Mouse (Mus musculus) B cell, adult 67 days (primary cell): ENCODE results near the gene Tbc1d17. TPM values are rescaled to one million over a fixed set of nuclear protein-coding genes. Genes with fewer than 3 reads are reported as not detected.

Source experiments
- total RNA-seq, 2 experiments: library from RNA; stranded (reverse); gene quantifications; 4 replicates each; pipeline ENCODE4 v1.2.4; 2023

Tbc1d17 gene
- total RNA-seq: 100 to 1,000 TPM; 116 to 132 TPM

DNA sequence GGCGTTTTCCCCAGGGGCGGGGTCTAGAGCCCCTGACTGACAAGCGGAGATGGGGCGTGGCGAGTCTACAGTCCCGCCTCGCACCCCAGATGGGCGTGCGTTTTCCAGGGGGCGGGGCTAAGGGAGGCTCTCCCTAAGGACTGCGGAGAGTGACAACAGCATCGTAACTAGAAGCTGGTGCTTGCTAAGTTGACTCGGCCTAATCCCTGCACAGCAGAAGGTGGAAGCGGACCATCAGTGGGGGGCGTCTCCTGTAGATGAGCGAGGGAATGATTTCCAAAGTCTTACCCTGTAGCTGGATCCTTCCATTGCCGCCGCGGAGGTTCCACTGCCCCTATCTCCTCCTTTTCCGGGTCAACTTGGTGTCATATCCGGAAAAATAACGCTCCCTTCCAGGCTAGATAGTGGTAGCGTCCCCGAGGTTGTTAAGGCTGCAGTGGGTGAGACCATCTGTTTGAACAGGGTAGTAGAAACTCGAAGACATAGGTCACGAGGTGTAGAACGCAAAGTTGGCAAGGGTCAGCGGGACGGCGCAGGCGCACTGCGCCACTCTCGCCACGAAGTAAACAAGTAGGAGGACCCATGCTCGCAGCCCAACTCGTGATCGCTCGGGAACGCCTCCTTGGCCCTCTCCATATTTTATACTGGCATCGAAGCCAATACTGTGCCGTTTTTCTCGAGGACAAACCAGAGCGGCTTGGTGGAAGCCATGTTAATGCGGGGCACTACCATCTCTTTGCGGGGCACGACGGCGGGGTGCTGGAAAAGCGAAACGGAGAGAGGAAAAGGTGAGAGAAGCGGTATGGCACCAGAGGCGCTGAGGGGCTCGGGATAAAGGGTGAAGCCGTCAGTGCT, at the start of gene Tbc1d17, which contains the start of gene Akt1s1:
Gene Tbc1d17, minus strand, starts transcription at position 519 of the 855 bp plus-strand sequence.
Gene Akt1s1, plus strand, starts transcription at position 431 of the 855 bp plus-strand sequence.

DNA sequence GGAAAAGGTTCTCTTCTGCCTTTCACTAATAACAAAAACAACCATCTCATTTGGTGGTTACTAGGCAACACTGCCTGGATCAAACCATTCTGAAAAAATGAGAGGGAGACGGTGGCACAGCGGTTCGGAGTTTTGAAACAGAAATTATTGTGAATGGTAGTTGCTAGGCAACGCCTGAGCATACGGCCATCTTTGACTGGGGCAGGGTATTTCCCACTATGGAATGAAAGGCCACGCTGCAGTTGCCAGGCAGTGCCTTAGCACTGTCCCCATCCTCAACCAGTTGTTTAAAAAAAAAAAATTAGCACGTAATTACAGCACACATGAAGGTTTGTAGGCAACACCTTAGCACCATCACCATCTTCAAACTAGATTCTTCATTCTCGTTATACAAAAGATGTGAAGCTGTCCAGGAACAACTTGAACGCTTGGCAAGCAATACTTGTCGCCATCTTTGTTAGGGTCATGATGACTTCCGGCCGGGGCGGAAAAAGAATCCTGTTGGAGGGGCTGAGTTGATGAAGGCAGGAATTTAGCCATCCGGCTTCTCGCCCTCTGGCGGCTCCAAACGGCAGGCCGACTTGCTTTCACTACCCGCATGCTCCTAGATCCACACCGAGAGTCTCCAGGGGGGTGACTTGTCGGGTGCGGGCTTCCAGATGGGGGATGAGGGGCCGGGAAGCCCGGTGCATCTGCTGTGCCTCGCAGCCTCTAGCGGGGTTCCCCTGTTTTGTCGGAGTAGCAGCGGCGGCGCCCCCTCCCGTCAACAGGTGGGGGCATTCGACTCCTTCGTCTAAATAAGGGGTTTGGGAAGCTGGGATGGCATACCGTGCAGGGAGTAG, 46.9 kb upstream of the Tbc1d17 start, which contains the start of gene Fuz:
Gene Fuz, plus strand, starts transcription at position 487 of the 842 bp plus-strand sequence.

DNA sequence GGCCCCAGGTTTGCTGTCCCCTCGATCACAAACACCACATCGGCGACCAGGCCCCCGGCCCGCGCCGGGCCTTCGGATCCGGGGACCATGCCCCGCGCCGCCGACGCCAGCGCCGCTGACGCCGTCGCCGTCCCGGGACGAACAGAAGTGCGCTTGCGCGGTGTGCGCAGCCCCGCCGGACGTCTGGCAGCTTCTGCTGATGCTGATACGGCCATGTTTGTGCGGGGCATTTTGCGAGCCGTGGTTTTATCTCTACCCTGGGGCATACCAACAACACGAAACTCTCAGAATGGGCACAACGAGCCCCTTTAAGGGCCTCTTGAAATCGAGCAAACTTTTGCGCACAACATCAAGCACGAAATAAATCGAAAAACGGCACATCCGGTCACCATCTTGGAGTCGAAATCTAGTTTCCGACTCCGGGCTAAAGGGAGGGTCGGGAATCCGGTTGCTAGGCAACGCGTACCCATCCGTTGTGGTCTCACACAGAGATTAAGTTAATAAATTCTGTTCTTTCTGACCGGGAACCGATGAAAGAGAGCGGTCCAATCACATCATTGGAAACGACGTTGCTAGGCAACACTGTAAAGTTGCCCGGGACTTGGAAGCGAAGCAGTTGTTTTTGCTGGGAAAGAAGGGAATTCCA, 43.5 kb upstream of the Tbc1d17 start, which contains the start of gene Med25:
Gene Med25, minus strand, starts transcription at position 437 of the 646 bp plus-strand sequence.

DNA sequence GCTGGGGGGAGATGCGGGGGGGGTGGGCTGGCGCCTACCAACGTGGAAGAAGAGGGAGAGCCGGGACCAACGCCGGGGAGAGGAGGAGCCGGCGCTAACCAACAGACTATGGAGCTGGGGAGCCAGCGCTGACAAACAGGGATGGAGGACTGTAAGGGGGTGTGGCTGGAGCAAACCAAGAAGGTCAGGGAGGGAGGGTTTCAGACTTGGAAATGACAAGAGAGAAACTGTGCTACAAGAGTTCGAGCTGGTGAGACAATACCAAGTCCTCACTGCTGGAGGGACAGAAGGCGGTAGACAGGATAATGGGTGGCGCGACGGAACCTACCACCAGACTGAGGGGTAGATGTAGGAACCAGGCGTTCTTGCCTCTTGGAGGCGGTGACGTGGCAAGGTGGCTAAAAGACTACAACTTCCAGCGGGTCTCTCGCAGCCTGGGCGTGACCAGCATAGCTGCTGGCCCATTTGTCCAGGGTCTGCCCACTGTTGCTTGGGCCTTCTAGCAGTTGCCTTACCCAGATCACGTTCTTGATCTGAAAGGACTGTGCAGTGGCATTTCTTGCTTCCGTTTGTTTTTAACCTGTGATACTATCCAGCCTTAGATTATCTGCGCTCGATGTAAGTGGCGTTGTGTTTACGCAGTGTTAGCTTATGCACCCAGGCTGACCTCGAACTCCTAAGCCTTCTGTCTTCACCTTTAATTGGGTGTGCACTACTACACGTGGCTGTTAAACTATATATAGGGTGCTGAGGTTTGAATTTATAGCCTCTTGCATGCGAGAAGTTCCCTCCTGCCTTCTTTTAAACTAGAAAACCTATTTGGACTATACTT, 21.0 kb upstream of the Tbc1d17 start, which contains the start of gene Ptov1:
Gene Ptov1, minus strand, starts transcription at position 92 of the 832 bp plus-strand sequence.

DNA sequence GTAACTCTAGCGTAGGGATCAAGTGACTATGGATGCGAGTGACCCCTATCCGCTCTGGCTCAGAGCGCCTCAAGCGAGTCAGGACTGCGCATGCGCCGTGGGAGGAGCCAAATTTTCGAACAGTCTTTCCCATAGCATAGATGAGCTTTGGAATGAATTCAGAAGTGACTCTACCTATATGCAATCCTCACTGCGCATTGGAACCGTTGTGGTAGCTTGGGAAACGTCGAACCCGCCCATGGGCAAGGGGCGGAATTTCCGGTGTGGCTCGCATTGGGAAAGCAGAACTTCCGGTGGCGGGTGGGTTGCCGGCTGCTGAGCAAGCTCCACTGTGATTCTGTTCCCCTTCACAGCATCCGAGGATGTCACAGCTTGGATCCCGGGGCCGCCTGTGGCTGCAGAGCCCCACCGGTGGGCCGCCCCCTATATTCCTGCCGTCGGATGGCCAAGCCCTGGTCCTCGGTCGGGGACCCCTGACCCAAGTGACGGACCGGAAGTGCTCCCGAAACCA, 8.2 kb upstream of the Tbc1d17 start, which contains the start of gene Pnkp:
Gene Pnkp, plus strand, starts transcription at position 98 of the 511 bp plus-strand sequence.

DNA sequence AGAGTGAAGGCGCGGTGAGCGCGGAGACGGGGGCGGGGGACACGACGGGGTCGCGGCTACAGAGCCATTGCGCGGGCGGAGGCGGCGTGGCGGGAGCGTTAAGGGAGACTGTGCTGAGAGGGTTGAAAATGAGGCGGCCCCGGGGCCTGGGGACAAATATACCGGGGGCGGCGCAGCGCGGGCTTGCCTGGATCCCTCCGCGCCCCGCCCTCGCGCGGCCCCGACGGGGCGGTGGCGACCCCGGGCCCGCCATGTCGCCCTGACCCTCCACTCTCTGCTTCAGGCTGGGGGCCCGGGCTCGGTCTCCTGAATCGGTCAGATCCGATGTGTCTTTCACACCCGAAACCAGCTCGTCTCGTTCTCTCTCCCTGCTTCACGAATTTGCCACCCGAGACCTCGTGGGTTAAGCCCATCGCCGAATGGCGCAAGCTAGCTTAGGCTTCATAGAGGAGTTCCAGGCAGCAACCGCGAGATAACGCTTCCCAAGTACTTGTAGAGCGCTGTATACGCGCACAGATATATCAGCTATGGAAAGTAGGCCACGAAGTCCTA, 32.3 kb downstream of the Tbc1d17 start, which contains the start of gene Atf5:
Gene Atf5, minus strand, starts transcription at position 189 of the 552 bp plus-strand sequence.

DNA sequence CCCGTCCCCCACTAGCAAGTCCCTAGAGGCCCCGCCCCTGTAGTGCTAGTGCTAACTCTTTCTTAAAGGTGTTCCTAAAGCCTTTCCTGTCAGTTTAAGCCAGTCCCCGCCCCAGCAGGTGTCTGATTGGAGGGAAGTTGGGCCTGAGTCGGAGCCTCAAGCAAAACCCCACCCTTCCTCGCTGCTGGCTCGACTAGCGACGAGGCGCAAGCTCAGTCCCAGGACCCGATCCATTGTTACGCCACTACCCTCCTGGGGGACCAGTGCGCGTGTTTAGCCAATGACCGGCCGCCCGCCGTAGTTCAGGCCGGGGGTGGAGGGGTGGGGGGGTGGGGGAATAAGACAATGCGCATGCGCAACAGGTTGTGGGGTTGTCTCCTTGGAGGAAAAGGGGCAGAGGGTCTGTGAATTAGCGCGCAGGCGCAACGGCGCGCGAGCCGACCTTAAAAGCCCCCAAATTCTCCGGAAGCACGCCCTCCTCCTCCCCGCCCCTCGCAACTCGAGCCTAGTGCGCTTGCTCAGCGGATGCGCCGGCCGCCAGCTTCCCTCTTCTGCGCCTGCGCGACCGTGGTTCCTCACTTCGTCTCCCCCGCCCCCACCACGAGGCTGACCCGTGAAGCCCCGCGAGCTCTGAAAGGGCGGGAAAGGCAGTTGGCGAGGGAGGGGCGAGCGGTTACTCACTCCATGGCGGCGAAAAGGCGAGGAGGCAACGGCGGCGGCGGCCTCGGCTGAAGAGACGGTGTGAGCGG, 33.0 kb downstream of the Tbc1d17 start, which contains the start of the genes Nup62 and Il4i1:
Gene Nup62, plus strand, starts transcription at position 368 of the 749 bp plus-strand sequence.
Gene Il4i1, plus strand, starts transcription at position 667 of the 749 bp plus-strand sequence.

Other genes with a start within 250 kb of the Tbc1d17 start
- not detected for gene Myh14, start 178.2 kb downstream of the Tbc1d17 start, total RNA-seq
- not detected for gene Izumo2, start 140.3 kb downstream of the Tbc1d17 start, total RNA-seq
- gene Vrk3, start 100.7 kb downstream of the Tbc1d17 start, total RNA-seq: 10 to 100 TPM; 80.8 to 85.9 TPM
- gene Zfp473, start 98.0 kb downstream of the Tbc1d17 start, total RNA-seq: 1 to 10 TPM; 2.1 to 2.6 TPM
- 10 to 100 TPM; 53.1 to 61.7 TPM for gene Nup62, start 33.0 kb downstream of the Tbc1d17 start, total RNA-seq
- gene Il4i1, start 32.7 kb downstream of the Tbc1d17 start, total RNA-seq: 100 to 1,000 TPM; 155 to 234 TPM
- 1 to 10 TPM; 3.8 to 4.1 TPM for gene Atf5, start 32.4 kb downstream of the Tbc1d17 start, total RNA-seq
- gene Akt1s1, start 88 bp downstream of the Tbc1d17 start, total RNA-seq: 10 to 100 TPM; 47.4 to 54.3 TPM
- gene Pnkp, start 8.1 kb upstream of the Tbc1d17 start, total RNA-seq: 10 to 100 TPM; 75.0 to 80.9 TPM
- gene Ptov1, start 20.7 kb upstream of the Tbc1d17 start, total RNA-seq: 10 to 100 TPM; 14.0 to 23.5 TPM
- gene Med25, start 43.6 kb upstream of the Tbc1d17 start, total RNA-seq: 10 to 100 TPM; 67.9 to 78.3 TPM
- 10 to 100 TPM; 31.4 to 50.1 TPM for gene Fuz, start 47.0 kb upstream of the Tbc1d17 start, total RNA-seq
- gene Ap2a1, start 80.4 kb upstream of the Tbc1d17 start, total RNA-seq: 100 to 1,000 TPM in 1 of 2 experiments, 10 to 100 TPM in 1; 92.5 to 101 TPM
- not detected for gene Tsks, start 94.1 kb upstream of the Tbc1d17 start, total RNA-seq
- not detected for gene Cpt1c, start 125.8 kb upstream of the Tbc1d17 start, total RNA-seq
- gene Prmt1, start 137.5 kb upstream of the Tbc1d17 start, total RNA-seq: 100 to 1,000 TPM; 154 to 155 TPM
- 100 to 1,000 TPM; 195 TPM for gene Irf3, start 148.6 kb upstream of the Tbc1d17 start, total RNA-seq
- 10 to 100 TPM; 35.3 to 36.9 TPM for gene Bcl2l12, start 149.6 kb upstream of the Tbc1d17 start, total RNA-seq
- 100 to 1,000 TPM; 100 to 104 TPM for gene Scaf1, start 167.3 kb upstream of the Tbc1d17 start, total RNA-seq
- 10 to 100 TPM; 20.1 to 20.2 TPM for gene Rras, start 168.9 kb upstream of the Tbc1d17 start, total RNA-seq
- 10 to 100 TPM; 77.6 to 78.0 TPM for gene Prr12, start 203.8 kb upstream of the Tbc1d17 start, total RNA-seq
- gene Nosip, start 213.3 kb upstream of the Tbc1d17 start, total RNA-seq: 10 to 100 TPM; 65.6 to 78.2 TPM
- 1 to 10 TPM; 2.9 to 3.9 TPM for gene Prrg2, start 213.6 kb upstream of the Tbc1d17 start, total RNA-seq
- 1 to 10 TPM; 3.6 to 6.8 TPM for gene Rcn3, start 243.1 kb upstream of the Tbc1d17 start, total RNA-seq